Mouse (Mus musculus) embryonic facial prominence, embryonic 11.5 days (tissue): ENCODE data around the gene Ttc23. TPM values are rescaled to one million over a fixed set of nuclear protein-coding genes. Genes with fewer than 3 reads are reported as not detected.

Source experiments
- ATAC-seq: fragments of 200-750 bp; cut with Nextera tagmentation; replicated peaks from 2 replicates; pipeline ENCODE4 v1.8.0; 2017; ENCODE audit warnings: low read depth; ENCODE audit not compliant: insufficient number of reproducible peaks, low FRiP score, low TSS enrichment
- DNase-seq: peaks from one replicate; pipeline ENCODE4 v3.0.0-alpha.2; 2015; ENCODE audit warnings: low spot score
- H3K27ac ChIP-seq: fragments of 300-500 bp; sonication (generic); replicated peaks from 2 replicates; pipeline ENCODE4 v1.5.1; 2014; ENCODE audit warnings: mild to moderate bottlenecking, low read depth, low read length, control low read depth
- H3K27me3 ChIP-seq: fragments of 300-500 bp; sonication (generic); 2 replicates; pipeline ENCODE4 v1.6.1; 2014; ENCODE audit warnings: mild to moderate bottlenecking, low read length, moderate library complexity, mixed read lengths; ENCODE audit not compliant: control insufficient read depth, insufficient read depth
- H3K36me3 ChIP-seq: fragments of 300-500 bp; sonication (generic); replicated peaks from 2 replicates; pipeline ENCODE4 v1.6.1; 2014; ENCODE audit warnings: low read depth, mild to moderate bottlenecking, low read length, moderate library complexity, mixed read lengths; ENCODE audit not compliant: control insufficient read depth, insufficient read depth
- H3K4me1 ChIP-seq: fragments of 300-500 bp; sonication (generic); 2 replicates; pipeline ENCODE4 v1.6.1; 2014; ENCODE audit warnings: low read length, mixed read lengths; ENCODE audit not compliant: control insufficient read depth, insufficient read depth
- H3K4me2 ChIP-seq: fragments of 300-500 bp; sonication (generic); 2 replicates; pipeline ENCODE4 v1.6.1; 2014; ENCODE audit warnings: low read depth, mild to moderate bottlenecking, control low read depth, low read length, moderate library complexity
- H3K4me3 ChIP-seq: fragments of 300-500 bp; sonication (generic); 2 replicates; pipeline ENCODE4 v1.5.1; 2014; ENCODE audit warnings: low read depth, low read length, control low read depth
- H3K9ac ChIP-seq: fragments of 300-500 bp; sonication (generic); replicated peaks from 2 replicates; pipeline ENCODE4 v1.6.1; 2014; ENCODE audit warnings: mild to moderate bottlenecking, control low read depth, low read length
- H3K9me3 ChIP-seq: fragments of 300-500 bp; sonication (generic); replicated peaks from 2 replicates; pipeline ENCODE4 v1.6.1; 2016; ENCODE audit warnings: mild to moderate bottlenecking, low read length, inconsistent platforms, mixed read lengths; ENCODE audit not compliant: control insufficient read depth
- WGBS: fragments of 180-500 bp; shearing (Covaris S2); extraction: QIAGEN DNeasy Blood & Tissue Kit; methylation state at CpG from one replicate; pipeline ENCODE4 v1.1.7; 2014; 5-methylcytosine and 5-hydroxymethylcytosine counted together
- polyA plus RNA-seq: library from polyadenylated mRNA; unstranded; fragments of >200 nt; fragmentation: Nextera tagmentation; extraction: Ambion mirVana; gene quantifications from 2 replicates; pipeline ENCODE4 v1.2.1, GENCODE M21; 2014

The Ttc23 gene
- polyA plus RNA-seq, 1 experiment from 2014 or later: 58.3 TPM

DNA sequence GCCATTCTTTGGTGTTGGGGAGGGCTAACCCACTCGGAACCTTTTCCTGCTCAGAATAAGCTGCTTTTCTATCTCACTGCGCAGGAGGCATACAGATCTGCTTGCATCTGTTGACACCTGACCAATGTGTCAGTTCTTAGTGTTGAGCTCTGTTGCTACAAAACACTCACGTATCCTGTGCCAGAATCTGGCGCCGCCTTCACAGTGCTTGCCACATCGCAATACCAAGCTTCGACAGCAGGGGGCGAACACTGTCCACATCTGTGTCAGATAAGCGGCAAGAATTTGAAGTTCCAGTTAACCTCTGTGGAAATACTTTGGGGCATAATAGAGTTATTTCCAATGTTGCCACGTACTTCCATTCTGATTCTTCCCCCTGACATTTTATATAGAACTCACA lies 25.4 kb downstream of the Ttc23 start:
- no peak overlapping the region for H3K4me3 ChIP-seq
- no peaks in the 10 kb centered on the region for H3K9me3 ChIP-seq
- H3K36me3 ChIP-seq: peaks cover 7% of the 10 kb centered on the region
- H3K27me3 ChIP-seq: no peaks in the 10 kb centered on the region
- no peak overlapping the region for H3K27ac ChIP-seq
- H3K4me1 ChIP-seq: no peaks in the 10 kb centered on the region
- ATAC-seq: no peak
- peak; percentile 93 for DNase-seq
- no peak overlapping the region for H3K4me2 ChIP-seq
- no peak overlapping the region for H3K9ac ChIP-seq
- 13% methylated on average over 10 of the region's 10 CpGs for WGBS

DNA sequence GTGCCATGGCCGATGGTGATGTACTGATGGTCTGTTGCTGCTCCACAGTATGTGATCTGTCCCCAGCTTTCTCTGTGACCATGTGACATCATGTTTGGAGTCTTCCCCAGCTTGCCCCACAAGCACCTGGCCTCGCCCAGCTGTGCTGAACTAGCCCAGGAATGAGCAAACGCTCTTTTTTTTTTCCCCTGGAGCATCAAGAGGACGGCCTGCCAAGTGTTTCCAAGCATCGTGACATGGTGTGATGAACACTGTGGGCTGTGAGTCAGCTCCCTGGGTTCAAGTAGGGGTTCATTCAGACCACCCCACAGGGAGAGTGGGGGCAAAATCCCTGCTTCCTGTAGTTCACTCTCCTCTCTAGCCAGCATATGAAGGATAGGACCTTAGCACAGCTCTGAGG lies 26.4 kb downstream of the Ttc23 start:
- Histone ChIP-seq H3K27ac (no peak overlapping the region), H3K9me3 (no peaks in the 10 kb centered on the region), H3K27me3 (no peaks in the 10 kb centered on the region), H3K4me2 (no peak overlapping the region), H3K4me3 (no peak overlapping the region), H3K9ac (no peak overlapping the region), H3K36me3 (peaks cover 7% of the 10 kb centered on the region), H3K4me1 (no peaks in the 10 kb centered on the region)
- DNase-seq (no peak), ATAC-seq (no peak)
- WGBS: 97% methylated on average over 5 of the region's 5 CpGs

DNA sequence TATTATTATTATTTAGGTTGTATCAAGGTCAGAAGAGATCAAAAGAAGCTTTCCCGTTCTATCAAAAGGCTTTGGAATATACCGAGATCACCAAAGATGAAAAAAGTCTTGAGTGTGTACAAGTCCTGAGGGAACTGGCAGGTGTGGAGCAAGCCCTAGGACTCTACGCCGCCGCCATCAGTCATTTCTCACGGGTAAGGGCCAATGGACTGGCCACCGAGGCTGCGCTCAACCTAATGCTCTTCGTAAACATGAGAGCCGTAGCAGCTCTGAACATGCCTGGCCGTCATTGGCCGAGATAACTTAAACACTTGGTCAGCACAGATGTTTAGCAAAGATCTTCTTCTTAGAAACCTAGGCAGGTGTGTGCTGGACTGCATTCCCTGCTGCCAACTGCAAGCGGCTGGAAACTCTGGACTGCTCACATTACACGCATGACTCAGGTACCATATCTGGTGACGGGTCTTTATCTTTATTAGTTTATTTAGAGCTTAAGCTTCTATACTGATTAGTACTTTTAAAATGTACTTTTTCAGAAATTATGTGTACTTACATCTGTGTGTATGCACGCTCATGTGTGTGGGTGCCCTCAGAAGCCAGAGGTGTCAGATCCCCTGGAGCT lies 31.8 kb downstream of the Ttc23 start:
- ATAC-seq (no peak), DNase-seq (no peak)
- 93% methylated on average over 16 of the region's 16 CpGs for WGBS
- Histone ChIP-seq H3K4me3 (no peak overlapping the region), H3K9me3 (no peaks in the 10 kb centered on the region), H3K4me2 (no peak overlapping the region), H3K27me3 (no peaks in the 10 kb centered on the region), H3K27ac (no peak overlapping the region), H3K9ac (no peak overlapping the region), H3K36me3 (no peaks in the 10 kb centered on the region; the same call in 1 of the 2 replicates), H3K4me1 (no peaks in the 10 kb centered on the region)

DNA sequence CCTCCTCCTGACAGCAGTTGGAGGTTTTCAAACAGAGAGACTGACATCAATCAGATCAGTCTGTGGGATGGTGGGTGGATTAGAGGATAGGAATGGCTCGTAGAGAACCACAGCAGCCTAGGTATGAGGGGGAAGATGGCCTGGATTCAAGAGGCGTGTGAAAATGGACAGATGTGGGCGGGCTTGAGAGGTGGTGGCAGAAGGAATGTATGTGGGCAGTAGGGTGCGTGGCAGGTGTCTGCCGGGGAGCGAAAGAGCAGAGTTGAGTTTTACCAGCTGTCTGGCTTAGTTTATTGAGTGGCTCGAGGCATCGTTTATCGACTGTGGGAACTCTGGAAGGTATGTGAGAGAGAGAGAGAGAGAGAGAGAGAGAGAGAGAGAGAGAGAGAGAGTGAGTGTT lies 33.9 kb downstream of the Ttc23 start:
- no peak for ATAC-seq
- no peaks in the 10 kb centered on the region for H3K9me3 ChIP-seq
- H3K4me2 ChIP-seq: no peak overlapping the region
- H3K9ac ChIP-seq: no peak overlapping the region
- no peaks in the 10 kb centered on the region; the same call in 1 of the 2 replicates for H3K36me3 ChIP-seq
- no peak overlapping the region for H3K4me3 ChIP-seq
- no peak overlapping the region for H3K27ac ChIP-seq
- H3K27me3 ChIP-seq: no peaks in the 10 kb centered on the region
- 78% methylated on average over 9 of the region's 9 CpGs for WGBS
- H3K4me1 ChIP-seq: no peaks in the 10 kb centered on the region
- no peak for DNase-seq

DNA sequence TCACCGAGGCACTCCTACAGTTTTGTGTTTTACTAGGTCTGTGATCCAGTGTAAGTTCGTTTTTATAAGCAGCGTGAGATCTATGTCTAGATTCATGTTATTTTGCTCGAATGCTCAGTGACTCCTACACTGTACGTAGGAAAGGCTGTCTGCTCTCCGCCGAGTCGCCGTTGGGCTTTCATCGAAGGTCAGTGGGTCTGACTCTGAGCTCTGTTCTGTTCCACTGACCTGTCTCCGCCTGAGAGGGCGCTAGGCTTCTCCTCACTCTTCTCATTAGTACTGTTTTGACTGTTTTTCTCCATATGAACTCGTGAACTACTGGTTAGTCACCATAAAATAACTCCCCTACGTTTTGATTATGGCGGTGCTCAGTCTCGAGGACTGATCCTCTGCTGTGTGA lies 35.8 kb downstream of the Ttc23 start:
- H3K4me2 ChIP-seq: no peak overlapping the region
- no peaks in the 10 kb centered on the region for H3K4me1 ChIP-seq
- DNase-seq (no peak), ATAC-seq (no peak)
- H3K36me3 ChIP-seq: no peaks in the 10 kb centered on the region; the same call in 1 of the 2 replicates
- H3K27ac ChIP-seq: no peak overlapping the region
- no peak overlapping the region for H3K9ac ChIP-seq
- no peaks in the 10 kb centered on the region for H3K27me3 ChIP-seq
- 87% methylated on average over 16 of the region's 16 CpGs for WGBS
- H3K9me3 ChIP-seq: no peaks in the 10 kb centered on the region
- H3K4me3 ChIP-seq: no peak overlapping the region

DNA sequence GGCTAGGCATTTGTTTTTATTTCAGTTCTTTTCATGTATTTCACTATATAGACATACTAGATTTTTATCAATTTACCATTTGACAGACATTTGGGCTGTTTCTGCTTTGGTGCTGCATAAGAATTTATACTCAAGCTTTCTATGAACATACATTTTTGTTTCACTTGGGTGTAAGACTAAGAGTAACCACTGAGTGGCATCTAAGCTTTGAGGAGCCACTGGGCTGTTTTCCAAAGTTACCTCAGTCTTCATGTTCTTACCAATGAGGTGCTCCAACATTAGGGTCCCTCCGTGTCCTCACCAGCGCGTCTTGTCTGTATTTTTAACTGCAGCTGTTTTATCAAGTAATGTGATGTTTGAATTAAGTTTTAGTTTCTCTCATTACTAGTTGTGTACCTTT lies 39.3 kb downstream of the Ttc23 start:
- ATAC-seq (no peak), DNase-seq (no peak)
- no peaks in the 10 kb centered on the region for H3K9me3 ChIP-seq
- H3K27me3 ChIP-seq: no peaks in the 10 kb centered on the region
- 96% methylated on average over 3 of the region's 3 CpGs for WGBS
- no peak overlapping the region for H3K9ac ChIP-seq
- no peak overlapping the region for H3K4me3 ChIP-seq
- H3K4me1 ChIP-seq: no peaks in the 10 kb centered on the region
- no peaks in the 10 kb centered on the region; the same call in 1 of the 2 replicates for H3K36me3 ChIP-seq
- no peak overlapping the region for H3K4me2 ChIP-seq
- no peak overlapping the region for H3K27ac ChIP-seq

DNA sequence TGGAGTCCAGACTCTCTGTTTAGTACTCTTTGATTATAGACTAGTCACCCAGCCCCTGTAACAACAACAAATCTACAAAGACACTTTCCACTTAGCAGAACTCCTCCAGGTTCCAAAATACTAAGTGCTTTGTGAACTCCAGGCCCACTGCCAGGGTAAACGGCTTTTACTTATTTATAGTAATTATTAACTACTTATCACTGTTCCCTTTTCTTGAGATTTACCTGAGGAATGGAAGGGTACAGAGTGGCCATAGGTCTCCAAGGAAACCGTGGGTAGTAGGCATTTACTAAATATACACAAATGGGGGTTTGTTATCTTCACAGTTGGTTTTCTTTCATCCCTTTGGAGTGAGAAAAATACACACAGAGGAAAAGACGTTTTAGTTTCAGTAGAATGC lies 41.1 kb downstream of the Ttc23 start:
- no peak for DNase-seq
- Histone ChIP-seq H3K27me3 (no peaks in the 10 kb centered on the region), H3K9ac (no peak overlapping the region), H3K4me3 (no peak overlapping the region), H3K4me1 (no peaks in the 10 kb centered on the region), H3K27ac (no peak overlapping the region), H3K36me3 (no peaks in the 10 kb centered on the region), H3K9me3 (no peaks in the 10 kb centered on the region), H3K4me2 (no peak overlapping the region)
- no peak for ATAC-seq
- WGBS: 68% methylated on average over 3 of the region's 3 CpGs

DNA sequence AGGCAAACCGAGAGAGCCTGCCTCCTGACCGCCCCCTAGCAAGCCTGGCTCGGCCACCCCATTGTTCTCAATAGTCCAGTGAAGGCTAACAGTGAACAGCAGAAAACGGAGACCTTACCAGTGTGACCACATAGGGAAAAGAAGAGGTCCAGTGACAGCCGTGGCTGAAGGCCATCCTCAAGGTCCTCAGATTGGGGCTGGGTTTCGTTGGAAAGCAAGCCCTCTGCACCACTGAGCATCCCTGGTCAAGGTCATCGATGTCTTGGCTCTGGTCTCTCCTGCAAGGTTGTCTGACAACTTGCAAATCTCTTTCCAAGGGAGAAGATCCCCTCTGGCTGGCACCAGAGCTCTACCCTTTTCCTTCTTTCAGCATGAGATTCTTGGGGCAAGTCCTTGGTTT lies 42.6 kb downstream of the Ttc23 start:
- no peaks in the 10 kb centered on the region for H3K4me1 ChIP-seq
- no peaks in the 10 kb centered on the region for H3K36me3 ChIP-seq
- ATAC-seq (no peak), DNase-seq (no peak)
- no peaks in the 10 kb centered on the region for H3K9me3 ChIP-seq
- H3K27ac ChIP-seq: no peak overlapping the region
- 88% methylated on average over 7 of the region's 7 CpGs for WGBS
- H3K4me3 ChIP-seq: no peak overlapping the region
- H3K9ac ChIP-seq: no peak overlapping the region
- H3K27me3 ChIP-seq: no peaks in the 10 kb centered on the region
- H3K4me2 ChIP-seq: no peak overlapping the region
